Mouse (Mus musculus) spleen, adult 2 months (tissue): ENCODE measurements at regions not wholly inside any gene's neighbourhood (a gene's known extent, or its start where the extent isn't known, plus 50 kb on each side); places are given as distances from the start of the nearest gene placed in this dataset.

Experiments used
- DNase-seq, 2 experiments: peaks; one replicate each; pipeline versions ENCODE4 v3.0.0 to v3.0.0-alpha.2; 2012 to 2021; ENCODE audit warnings: low spot score in 2 of 2, low read depth in 1 of 2
- H3K27ac ChIP-seq: fragments of 200-500 bp; 2 replicates; pipeline ENCODE4 v1.5.1; 2012; ENCODE audit warnings: low read length, inconsistent platforms; ENCODE audit not compliant: insufficient read depth
- H3K27me3 ChIP-seq: fragments of 200-500 bp; 2 replicates; pipeline ENCODE4 v1.6.1; 2012; ENCODE audit warnings: mild to moderate bottlenecking, moderate library complexity, low read length, inconsistent platforms; ENCODE audit not compliant: control insufficient read depth, insufficient read depth
- H3K36me3 ChIP-seq: fragments of 200-500 bp; 2 replicates; pipeline ENCODE4 v1.6.1; 2012; ENCODE audit warnings: mild to moderate bottlenecking, low read length, inconsistent platforms; ENCODE audit not compliant: control insufficient read depth, insufficient read depth
- H3K4me1 ChIP-seq: fragments of 200-500 bp; 2 replicates; pipeline ENCODE4 v1.6.1; 2011; ENCODE audit warnings: inconsistent platforms; ENCODE audit not compliant: control insufficient read depth, insufficient read depth, insufficient read length
- H3K4me3 ChIP-seq: fragments of 200-500 bp; 2 replicates; pipeline ENCODE4 v1.5.1; 2011; ENCODE audit warnings: mild to moderate bottlenecking, inconsistent platforms; ENCODE audit not compliant: insufficient read depth, insufficient read length; ENCODE audit errors: extremely low read depth
- CTCF ChIP-seq: fragments of 200-500 bp; IDR thresholded peaks from 2 replicates; pipeline ENCODE4 v1.5.1; 2011; ENCODE audit warnings: mild to moderate bottlenecking, inconsistent platforms; ENCODE audit not compliant: insufficient read depth, insufficient read length, insufficient replicate concordance; ENCODE audit errors: extremely low read depth
- POLR2A ChIP-seq: fragments of 200-500 bp; IDR thresholded peaks from 2 replicates; pipeline ENCODE4 v1.6.1; 2011; ENCODE audit warnings: low read depth, low read length, inconsistent platforms
- WGBS: fragments of 180-500 bp; shearing (Covaris S2); methylation state at CpG from one replicate; pipeline ENCODE4 v1.1.7; 2018; 5-methylcytosine and 5-hydroxymethylcytosine counted together

DNA sequence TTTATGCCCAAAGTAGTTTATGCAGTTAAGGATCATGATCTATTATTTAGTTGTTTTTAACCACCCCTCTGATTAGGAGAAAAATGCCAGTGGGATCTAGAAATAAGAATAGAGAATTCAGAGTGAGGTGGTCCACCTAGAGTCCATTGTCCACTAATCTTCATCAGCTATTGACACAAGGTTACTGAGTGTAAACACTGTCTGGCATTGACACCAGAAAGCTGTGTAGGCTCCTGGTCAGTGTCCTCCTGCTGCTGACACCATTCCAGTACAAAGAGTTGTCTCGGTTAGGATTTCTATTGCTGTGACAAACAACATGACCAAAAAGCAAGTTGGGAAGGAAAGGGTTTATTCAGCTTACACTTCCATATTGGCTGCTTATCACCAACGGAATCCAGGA, 110.1 kb upstream of the Slc4a7 start:
- no peak overlapping the region for H3K27ac ChIP-seq
- H3K27me3 ChIP-seq, result no peaks in the 10 kb centered on the region
- H3K4me3 ChIP-seq, result no peak overlapping the region
- H3K4me1 ChIP-seq, result no peaks in the 10 kb centered on the region
- no peaks in the 10 kb centered on the region for H3K36me3 ChIP-seq
- WGBS, result 83% methylated on average over 2 of the region's 2 CpGs
- TF ChIP-seq POLR2A, result no peak
- no peak for TF ChIP-seq CTCF
- DNase-seq, result no peak

DNA sequence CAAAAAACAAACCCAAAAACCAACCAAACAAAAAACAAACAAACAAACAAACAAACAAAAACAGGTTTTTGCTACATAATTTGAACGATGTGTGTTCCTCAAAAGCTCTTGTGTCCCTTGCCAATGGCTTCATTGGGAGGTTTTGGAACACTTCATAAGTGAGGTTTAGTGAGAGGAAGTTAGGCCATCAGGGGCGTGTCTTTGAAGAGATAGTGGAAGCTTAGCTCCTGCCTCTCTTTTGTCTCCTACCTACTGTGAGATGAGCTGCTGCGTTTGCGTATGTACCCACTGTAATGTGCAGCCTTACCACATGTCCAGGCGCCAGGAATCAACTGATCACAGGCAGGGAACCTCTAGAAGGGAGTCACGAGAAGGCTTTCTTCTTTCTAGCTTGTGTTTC, 107.3 kb upstream of the Slc4a7 start:
- DNase-seq, result no peak
- 89% methylated on average over 6 of the region's 6 CpGs for WGBS
- Histone ChIP-seq H3K27me3 (no peaks in the 10 kb centered on the region), H3K27ac (no peak overlapping the region), H3K4me3 (no peak overlapping the region), H3K36me3 (no peaks in the 10 kb centered on the region), H3K4me1 (peaks cover 4% of the 10 kb centered on the region; the same call in 1 of the 2 replicates)
- TF ChIP-seq CTCF (no peak), POLR2A (no peak)

DNA sequence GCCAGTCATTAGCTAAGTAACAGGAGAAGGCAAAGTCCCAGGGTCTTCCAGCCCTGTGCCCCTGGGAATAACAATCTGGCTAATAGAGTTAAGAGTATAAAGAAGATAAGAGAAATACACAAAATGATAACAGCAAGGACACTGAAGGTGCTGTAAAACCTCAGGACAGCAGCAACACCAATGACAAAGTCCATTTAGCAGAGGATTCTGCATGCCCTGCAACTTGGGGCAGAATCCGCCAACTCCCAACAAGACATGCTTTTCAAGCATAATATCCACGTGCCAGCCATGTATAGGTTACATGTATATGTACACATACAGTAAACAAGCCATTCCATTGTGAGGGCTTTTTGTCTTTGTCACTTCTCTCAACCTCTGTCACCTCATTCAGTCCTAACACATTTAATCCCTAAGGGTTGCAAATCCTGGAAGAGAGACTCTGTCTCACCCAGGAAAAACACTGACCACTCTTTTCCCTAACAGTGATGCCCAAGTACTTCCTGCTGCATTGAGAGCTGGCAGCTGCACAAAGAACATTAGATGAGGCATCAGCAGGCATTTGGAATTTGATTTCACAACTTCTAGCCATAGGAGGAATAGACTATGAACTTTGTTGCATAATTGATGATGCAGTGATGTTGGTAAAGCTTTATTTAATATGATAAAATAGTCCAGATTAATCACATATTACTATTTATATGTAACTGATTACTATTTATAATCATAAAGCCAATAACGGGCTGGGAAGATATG, 105.8 kb upstream of the Slc4a7 start:
- H3K4me1 ChIP-seq, result peaks cover 5% of the 10 kb centered on the region; the same call in 1 of the 2 replicates
- no peaks in the 10 kb centered on the region for H3K36me3 ChIP-seq
- no peak overlapping the region for H3K4me3 ChIP-seq
- 93% methylated on average over 3 of the region's 3 CpGs for WGBS
- H3K27me3 ChIP-seq, result no peaks in the 10 kb centered on the region
- no peak for DNase-seq
- no peak overlapping the region for H3K27ac ChIP-seq
- TF ChIP-seq POLR2A (no peak), CTCF (no peak)

GRCm38 (mm10) chr14:14599586-14599985, 102.5 kb upstream of the Slc4a7 start:
- Histone ChIP-seq H3K4me1 (peaks cover 8% of the 10 kb centered on the region; the same call in 1 of the 2 replicates), H3K4me3 (no peak overlapping the region), H3K27ac (no peak overlapping the region), H3K27me3 (no peaks in the 10 kb centered on the region), H3K36me3 (no peaks in the 10 kb centered on the region)
- TF ChIP-seq POLR2A, result no peak
- TF ChIP-seq CTCF, result no peak
- WGBS, result 24% methylated on average over 2 of the region's 2 CpGs
- DNase-seq, result no peak

GRCm38 (mm10) chr14:14599990-14600389, 102.1 kb upstream of the Slc4a7 start:
- no peak for DNase-seq

DNA sequence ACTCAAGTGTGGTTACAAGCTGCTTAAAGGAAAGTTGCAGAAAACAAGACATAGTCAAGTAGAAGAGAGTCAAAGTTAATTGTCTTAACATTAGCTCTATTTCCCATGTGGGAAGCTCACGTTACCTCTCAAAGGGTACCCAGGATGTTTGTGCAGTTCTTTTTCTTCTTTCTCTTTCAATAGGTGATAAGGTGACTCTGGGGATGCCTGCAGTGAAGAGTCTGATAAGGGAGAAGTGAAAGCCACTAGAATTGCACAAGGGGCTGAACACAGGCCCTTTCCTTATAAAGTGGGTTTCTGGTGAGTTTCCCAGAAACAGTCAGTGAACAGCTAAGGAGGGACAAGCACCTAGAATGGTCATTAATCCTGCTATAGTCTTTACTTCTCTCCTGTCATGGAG, 98.6 kb upstream of the Slc4a7 start:
- TF ChIP-seq CTCF, result no peak
- TF ChIP-seq POLR2A, result no peak
- no peak overlapping the region for H3K4me3 ChIP-seq
- no peak overlapping the region for H3K27ac ChIP-seq
- no peaks in the 10 kb centered on the region for H3K36me3 ChIP-seq
- H3K27me3 ChIP-seq, result no peaks in the 10 kb centered on the region
- 27% methylated on average over 1 of the region's 1 CpGs for WGBS
- DNase-seq, result no peak
- H3K4me1 ChIP-seq, result peaks cover 8% of the 10 kb centered on the region; the same call in 1 of the 2 replicates

More at GRCm38 (mm10) chr14:14599990-14600389, 102.1 kb upstream of the Slc4a7 start:
- no peak overlapping the region for H3K4me3 ChIP-seq
- peaks cover 8% of the 10 kb centered on the region; the same call in 1 of the 2 replicates for H3K4me1 ChIP-seq
- H3K36me3 ChIP-seq, result no peaks in the 10 kb centered on the region
- no peaks in the 10 kb centered on the region for H3K27me3 ChIP-seq
- WGBS, result 21% methylated on average over 6 of the region's 6 CpGs
- no peak overlapping the region for H3K27ac ChIP-seq
- TF ChIP-seq POLR2A (no peak), CTCF (no peak)

DNA sequence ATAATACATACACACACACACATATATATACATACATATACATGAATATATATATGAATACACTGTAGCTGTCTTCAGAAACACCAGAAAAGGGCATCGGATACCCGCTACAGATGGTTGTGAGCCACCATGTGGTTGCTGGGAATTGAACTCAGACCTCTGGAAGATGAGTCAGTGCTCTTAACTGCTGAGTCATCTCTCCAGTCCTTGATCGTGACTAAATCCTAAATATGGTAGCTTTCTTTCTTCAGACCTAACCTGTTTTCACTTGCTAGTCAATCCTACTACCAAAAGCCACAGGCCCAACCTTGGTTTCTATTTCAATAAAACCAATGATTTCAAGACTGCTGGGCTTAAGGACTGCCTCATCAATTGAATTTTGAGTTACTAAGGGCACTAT, 95.0 kb upstream of the Slc4a7 start:
- DNase-seq, result no peak
- Histone ChIP-seq H3K36me3 (no peaks in the 10 kb centered on the region), H3K4me1 (no peaks in the 10 kb centered on the region; the same call in 1 of the 2 replicates), H3K27ac (no peak overlapping the region), H3K27me3 (no peaks in the 10 kb centered on the region), H3K4me3 (no peak overlapping the region)
- 90% methylated on average over 3 of the region's 3 CpGs for WGBS
- TF ChIP-seq CTCF (no peak), POLR2A (no peak)
